Mouse (Mus musculus) liver, postnatal 0 days (tissue): ENCODE results near the gene Them7.

Source experiments
- CTCF ChIP-seq: sonication (generic); IDR thresholded peaks from 2 replicates; pipeline ENCODE4 v1.5.1; 2016; ENCODE audit warnings: antibody characterized with exemption, low read depth
- EP300 ChIP-seq: IDR thresholded peaks from 2 replicates; pipeline ENCODE4 v1.6.1; 2016; ENCODE audit warnings: antibody characterized with exemption, low read depth, mild to moderate bottlenecking

- TF ChIP-seq CTCF (no peak), EP300 (no peak)
Measured at GRCm38 (mm10) chr2:105389007-105389890, 165.1 kb downstream of the Them7 start.
